ENCODE assay signal across 10 mouse cellular contexts in the genomic region with DNA sequence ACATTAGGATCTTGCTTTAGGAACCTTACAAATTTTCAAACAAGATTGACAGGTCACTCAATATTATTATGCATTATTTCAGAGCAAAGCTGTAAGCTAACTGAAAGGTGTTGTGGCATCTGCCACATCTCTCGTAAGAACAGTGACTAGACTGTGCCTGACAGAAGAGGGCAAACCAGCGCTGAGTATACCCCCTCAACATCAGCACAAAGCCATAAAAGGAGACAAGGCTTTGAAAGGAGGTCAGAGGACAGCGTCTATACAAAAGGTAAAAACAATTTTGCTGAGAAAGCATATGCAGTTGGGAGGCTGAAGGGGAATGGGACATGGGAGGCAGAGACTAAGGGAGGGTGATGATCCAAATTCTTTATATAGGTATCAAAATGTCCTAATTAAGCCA. TPM values are rescaled to one million over a fixed set of nuclear protein-coding genes. Genes with fewer than 3 reads are reported as not detected.
DNase-seq lines count a peak whose midpoint lies in the region; ATAC-seq lines count a peak whose summit lies in the region.
"Had no signal": no experiment of that assay in that cellular context is flagged by ENCODE, and none has a peak within 500 bp of the region (broad histone marks: within the 10 kb centered on the region; RNA-seq: fewer than 3 reads in every experiment).

No protein-coding gene starts in this region.

- peak overlapping the region; percentile 85 for H3K4me3 ChIP-seq in heart, embryonic 16.5 days (ENCODE audit: low read length)
- peak overlapping the region; percentile 81 for H3K4me3 ChIP-seq in embryonic facial prominence, embryonic 12.5 days
- H3K4me3 ChIP-seq in hindbrain, embryonic 14.5 days (replicated peaks; ENCODE audit: low read length) = peak overlapping the region; percentile 93
- peak overlapping the region; percentile 72 for H3K4me3 ChIP-seq in midbrain, embryonic 13.5 days (replicated peaks)

- H3K9ac ChIP-seq in heart, embryonic 16.5 days (ENCODE audit: low read length) = no peak overlapping the region
- no peak overlapping the region for H3K9ac ChIP-seq in embryonic facial prominence, embryonic 12.5 days
- H3K9ac ChIP-seq in hindbrain, embryonic 14.5 days = peak overlapping the region; percentile 86
- H3K9ac ChIP-seq in midbrain, embryonic 13.5 days (replicated peaks) = peak overlapping the region; percentile 51

- peak overlapping the region; percentile 76 for H3K27ac ChIP-seq in heart, embryonic 16.5 days (ENCODE audit: low read length)
- peak overlapping the region; percentile 63; the same call in 1 of the 2 replicates for H3K27ac ChIP-seq in embryonic facial prominence, embryonic 12.5 days
- H3K27ac ChIP-seq in hindbrain, embryonic 14.5 days = peak overlapping the region; percentile 94
- H3K27ac ChIP-seq in midbrain, embryonic 13.5 days = peak overlapping the region; percentile 86

- H3K27me3 ChIP-seq in heart, embryonic 16.5 days (ENCODE audit: control insufficient read depth, insufficient read depth, low read length) = no peaks in the 10 kb centered on the region
- no peaks in the 10 kb centered on the region for H3K27me3 ChIP-seq in embryonic facial prominence, embryonic 12.5 days
- no peaks in the 10 kb centered on the region for H3K27me3 ChIP-seq in hindbrain, embryonic 14.5 days (ENCODE audit: control insufficient read depth, insufficient read depth, low read length)
- no peaks in the 10 kb centered on the region for H3K27me3 ChIP-seq in midbrain, embryonic 13.5 days

- H3K9me3 ChIP-seq in heart, embryonic 16.5 days (replicated peaks; ENCODE audit: control insufficient read depth, low read length) = no peaks in the 10 kb centered on the region
- no peaks in the 10 kb centered on the region for H3K9me3 ChIP-seq in embryonic facial prominence, embryonic 12.5 days
- H3K9me3 ChIP-seq in hindbrain, embryonic 14.5 days (ENCODE audit: control insufficient read depth, low read length) = no peaks in the 10 kb centered on the region
- no peaks in the 10 kb centered on the region for H3K9me3 ChIP-seq in midbrain, embryonic 13.5 days

- H3K4me1 ChIP-seq in heart, embryonic 16.5 days (ENCODE audit: control insufficient read depth, insufficient read depth, low read length) = peaks cover 15% of the 10 kb centered on the region
- peaks cover 14% of the 10 kb centered on the region for H3K4me1 ChIP-seq in embryonic facial prominence, embryonic 12.5 days
- H3K4me1 ChIP-seq in hindbrain, embryonic 14.5 days (replicated peaks; ENCODE audit: control insufficient read depth, insufficient read depth, low read length) = peaks cover 22% of the 10 kb centered on the region
- peaks cover 33% of the 10 kb centered on the region for H3K4me1 ChIP-seq in midbrain, embryonic 13.5 days (replicated peaks)

- no peak for DNase-seq in heart, adult 8-10 months (ENCODE audit: low spot score)
- no peak for DNase-seq in hindbrain, embryonic 14.5 days (ENCODE audit: low spot score)
- DNase-seq in layer of hippocampus, postnatal 25 days (ENCODE audit: extremely low spot score in 1 of 2, low spot score in 1 of 2) = no peak
- DNase-seq in frontal cortex, postnatal 36 days (ENCODE audit: low spot score in 2 of 2) = no peak

- peak overlapping the region; percentile 82 for H3K4me2 ChIP-seq in heart, embryonic 16.5 days (ENCODE audit: low read depth, low read length)
- H3K4me2 ChIP-seq in embryonic facial prominence, embryonic 12.5 days (replicated peaks) = peak overlapping the region; percentile 67
- peak overlapping the region; percentile 82 for H3K4me2 ChIP-seq in hindbrain, embryonic 14.5 days (replicated peaks)
- peak overlapping the region; percentile 69 for H3K4me2 ChIP-seq in midbrain, embryonic 13.5 days (replicated peaks)

- peaks cover 2% of the 10 kb centered on the region; the same call in 1 of the 2 replicates for H3K36me3 ChIP-seq in heart, embryonic 16.5 days (ENCODE audit: control insufficient read depth, insufficient read depth)
- H3K36me3 ChIP-seq in embryonic facial prominence, embryonic 12.5 days = peaks cover 2% of the 10 kb centered on the region; the same call in 1 of the 2 replicates
- H3K36me3 ChIP-seq in hindbrain, embryonic 14.5 days (replicated peaks; ENCODE audit: control insufficient read depth, insufficient read depth) = peaks cover 2% of the 10 kb centered on the region
- H3K36me3 ChIP-seq in midbrain, embryonic 13.5 days = peaks cover 3% of the 10 kb centered on the region

- 57% methylated on average over 3 of the region's 3 CpGs for WGBS in heart, embryonic 16.5 days
- 62% methylated on average over 3 of the region's 3 CpGs for WGBS in embryonic facial prominence, embryonic 12.5 days
- 42% methylated on average over 3 of the region's 3 CpGs for WGBS in hindbrain, embryonic 14.5 days
- 37% methylated on average over 3 of the region's 3 CpGs for WGBS in midbrain, embryonic 13.5 days

- ATAC-seq in heart, embryonic 16.5 days (replicated peaks; ENCODE audit: extremely low read depth, insufficient read depth, low FRiP score) = no peak
- no peak for ATAC-seq in embryonic facial prominence, embryonic 12.5 days (ENCODE audit: insufficient number of reproducible peaks, insufficient read depth, low FRiP score, low TSS enrichment)
- no peak for ATAC-seq in hindbrain, embryonic 14.5 days (ENCODE audit: low FRiP score)
- peak; percentile 54; the same call in 1 of the 2 replicates for ATAC-seq in midbrain, embryonic 13.5 days
- ATAC-seq in granulocyte monocyte progenitor cell, adult 5-6 weeks (replicated peaks; ENCODE audit: poor library complexity, severe bottlenecking) = no peak

RNA-seq across cellular contexts. Expression of a gene that starts 0.5 kb away (rescaled TPM):
- 59.9 and 61.9 TPM in 2 replicates for polyA plus RNA-seq in heart, embryonic 16.5 days (2015; fragmentation: Nextera tagmentation; extraction: Ambion mirVana)
- total RNA-seq in heart, adult 8-10 months (2022) = 10 to 100 TPM; 12.9 to 17.1 (median 15.9) TPM
- 129 and 133 TPM in 2 replicates for polyA plus RNA-seq in embryonic facial prominence, embryonic 12.5 days (2016; fragmentation: Nextera tagmentation; extraction: Ambion mirVana)
- 126 and 133 TPM in 2 replicates for polyA plus RNA-seq in hindbrain, embryonic 14.5 days (2014; fragmentation: Nextera tagmentation; extraction: Ambion mirVana)
- polyA plus RNA-seq in midbrain, embryonic 13.5 days (2015; fragmentation: Nextera tagmentation; extraction: Ambion mirVana) = 138 and 140 TPM in 2 replicates
- total RNA-seq in layer of hippocampus, postnatal 25 days (2021) = 10 to 100 TPM; 29.6 to 39.8 TPM
- total RNA-seq in granulocyte monocyte progenitor cell, adult 5-6 weeks (2014; fragmentation: Nextera tagmentation) = 81.6 and 82.9 TPM in 2 replicates
- 70.2 and 82.2 TPM in 2 replicates for total RNA-seq in granulocyte monocyte progenitor cell, adult 5-6 weeks (2017)

RNA-seq across cellular contexts. Expression of a gene that starts 24.6 kb away (rescaled TPM):
- 13.7 and 15.0 TPM in 2 replicates for polyA plus RNA-seq in heart, embryonic 16.5 days (2015; fragmentation: Nextera tagmentation; extraction: Ambion mirVana)
- 1 to 10 TPM; 5.4 to 7.9 (median 6.9) TPM for total RNA-seq in heart, adult 8-10 months (2022)
- 23.4 and 25.1 TPM in 2 replicates for polyA plus RNA-seq in embryonic facial prominence, embryonic 12.5 days (2016; fragmentation: Nextera tagmentation; extraction: Ambion mirVana)
- 22.0 and 23.7 TPM in 2 replicates for polyA plus RNA-seq in hindbrain, embryonic 14.5 days (2014; fragmentation: Nextera tagmentation; extraction: Ambion mirVana)
- 23.4 and 24.6 TPM in 2 replicates for polyA plus RNA-seq in midbrain, embryonic 13.5 days (2015; fragmentation: Nextera tagmentation; extraction: Ambion mirVana)
- total RNA-seq in layer of hippocampus, postnatal 25 days (2021) = 10 to 100 TPM; 15.5 to 20.3 TPM
- total RNA-seq in granulocyte monocyte progenitor cell, adult 5-6 weeks (2014; fragmentation: Nextera tagmentation) = 17.9 and 35.8 TPM in 2 replicates
- total RNA-seq in granulocyte monocyte progenitor cell, adult 5-6 weeks (2017) = 23.5 and 24.2 TPM in 2 replicates

RNA-seq across cellular contexts. Expression of a gene that starts 37.4 kb away (rescaled TPM):
- 0.70 TPM in 1 of 2 replicates, not detected in the other for polyA plus RNA-seq in heart, embryonic 16.5 days (2015; fragmentation: Nextera tagmentation; extraction: Ambion mirVana)
- total RNA-seq in heart, adult 8-10 months (2022) = not detected
- polyA plus RNA-seq in embryonic facial prominence, embryonic 12.5 days (2016; fragmentation: Nextera tagmentation; extraction: Ambion mirVana) = not detected in 2 replicates
- not detected in 2 replicates for polyA plus RNA-seq in hindbrain, embryonic 14.5 days (2014; fragmentation: Nextera tagmentation; extraction: Ambion mirVana)
- not detected in 2 replicates for polyA plus RNA-seq in midbrain, embryonic 13.5 days (2015; fragmentation: Nextera tagmentation; extraction: Ambion mirVana)
- not detected for total RNA-seq in layer of hippocampus, postnatal 25 days (2021)
- total RNA-seq in granulocyte monocyte progenitor cell, adult 5-6 weeks (2014; fragmentation: Nextera tagmentation) = not detected in 2 replicates
- not detected in 2 replicates for total RNA-seq in granulocyte monocyte progenitor cell, adult 5-6 weeks (2017)
- total RNA-seq: ES-E14; hematopoietic stem cell, adult 5-6 weeks had no signal

RNA-seq across cellular contexts. Expression of a gene that starts 59.8 kb away (rescaled TPM):
- not detected in 2 replicates for polyA plus RNA-seq in heart, embryonic 16.5 days (2015; fragmentation: Nextera tagmentation; extraction: Ambion mirVana)
- total RNA-seq in heart, adult 8-10 months (2022) = not detected
- not detected in 2 replicates for polyA plus RNA-seq in embryonic facial prominence, embryonic 12.5 days (2016; fragmentation: Nextera tagmentation; extraction: Ambion mirVana)
- polyA plus RNA-seq in hindbrain, embryonic 14.5 days (2014; fragmentation: Nextera tagmentation; extraction: Ambion mirVana) = 0.38 and 1.0 TPM in 2 replicates
- 0.63 and 0.72 TPM in 2 replicates for polyA plus RNA-seq in midbrain, embryonic 13.5 days (2015; fragmentation: Nextera tagmentation; extraction: Ambion mirVana)
- total RNA-seq in layer of hippocampus, postnatal 25 days (2021) = 1 to 10 TPM; 3.3 to 3.8 TPM
- not detected in 2 replicates for total RNA-seq in granulocyte monocyte progenitor cell, adult 5-6 weeks (2014; fragmentation: Nextera tagmentation)
- not detected in 2 replicates for total RNA-seq in granulocyte monocyte progenitor cell, adult 5-6 weeks (2017)
- total RNA-seq: ES-E14; hematopoietic stem cell, adult 5-6 weeks had no signal

Comparison
In these comparisons a context has a peak if more than half of its experiments do, and no peak if none do; other contexts are left out.
1. H3K9ac ChIP-seq: peak in hindbrain, embryonic 14.5 days (single experiment) and midbrain, embryonic 13.5 days (single experiment); none in heart, embryonic 16.5 days (single experiment) and embryonic facial prominence, embryonic 12.5 days (single experiment).
2. Peak in every context shown above with its lines, with median percentiles within 50 percentile points of each other: H3K27ac ChIP-seq, H3K4me2 ChIP-seq and H3K4me3 ChIP-seq.